Mouse (Mus musculus): ENCODE measurements around the gene Agap2. TPM values are rescaled to one million over a fixed set of nuclear protein-coding genes. Genes with fewer than 3 reads are reported as not detected.

Gene Agap2
- polyA plus RNA-seq, 2 experiments: 0.32 to 5.3 TPM

- no peaks in the 10 kb centered on the region for H3K9me3 ChIP-seq (ENCODE audit: control insufficient read depth, low read length)
- peaks cover 12% of the 10 kb centered on the region for H3K4me1 ChIP-seq (ENCODE audit: control insufficient read depth, insufficient read depth, low read length)
- no peaks in the 10 kb centered on the region for H3K27me3 ChIP-seq (ENCODE audit: control insufficient read depth, insufficient read depth, low read length)
- WGBS: under 1% methylated on average over 20 of the region's 20 CpGs
- DNase-seq (ENCODE audit: low spot score) (no peak), ATAC-seq (ENCODE audit: low FRiP score, low read depth) (0 out of 2 replicates have a peak, but pooled peaks have one; percentile 2)
- peak overlapping the region; percentile 76 for H3K9ac ChIP-seq (ENCODE audit: low read depth, low read length, severe bottlenecking)
- peak overlapping the region; percentile 94 for H3K4me2 ChIP-seq (replicated peaks; ENCODE audit: low read depth, low read length, severe bottlenecking)
- peak overlapping the region; percentile 81 for H3K27ac ChIP-seq (replicated peaks; ENCODE audit: low read depth, low read length)
- H3K36me3 ChIP-seq (ENCODE audit: control insufficient read depth, insufficient read depth, low read length): peaks cover 19% of the 10 kb centered on the region
- peak overlapping the region; percentile 87 for H3K4me3 ChIP-seq (replicated peaks; ENCODE audit: low read length)
- no peak for TF ChIP-seq POLR2A (IDR thresholded peaks at IDR 0.05; ENCODE audit: borderline replicate concordance, extremely low read depth, insufficient read depth, insufficient read length)
These were observed 34.4 kb upstream of the Agap2 start for GRCm38 (mm10) chr10:127040569-127041214.

GRCm38 (mm10) chr10:127041274-127041766 lies 33.8 kb upstream of the Agap2 start, which contains the start of the genes Mettl1 and Eef1akmt3:
Gene Mettl1, plus strand, starts transcription at chr10:127041414.
Gene Eef1akmt3, minus strand, starts transcription at chr10:127041513.
- H3K9ac ChIP-seq (ENCODE audit: low read depth, low read length, severe bottlenecking): peak within 1 kb of the TSS; percentile 76
- ATAC-seq (ENCODE audit: low FRiP score, low read depth): peak; percentile 42
- DNase-seq (ENCODE audit: low spot score): no peak
- WGBS: under 1% methylated on average over 27 of the region's 28 CpGs
- peak within 1 kb of the TSS; percentile 87 for H3K4me3 ChIP-seq (replicated peaks; ENCODE audit: low read length)
- H3K9me3 ChIP-seq (ENCODE audit: control insufficient read depth, low read length): no peaks in the 10 kb centered on the region
- peaks cover 22% of the 10 kb centered on the region for H3K36me3 ChIP-seq (ENCODE audit: control insufficient read depth, insufficient read depth, low read length)
- no peaks in the 10 kb centered on the region for H3K27me3 ChIP-seq (ENCODE audit: control insufficient read depth, insufficient read depth, low read length)
- peaks cover 12% of the 10 kb centered on the region for H3K4me1 ChIP-seq (ENCODE audit: control insufficient read depth, insufficient read depth, low read length)
- no peak for TF ChIP-seq POLR2A (IDR thresholded peaks at IDR 0.05; ENCODE audit: borderline replicate concordance, extremely low read depth, insufficient read depth, insufficient read length)
- peak within 1 kb of the TSS; percentile 94 for H3K4me2 ChIP-seq (replicated peaks; ENCODE audit: low read depth, low read length, severe bottlenecking)
- H3K27ac ChIP-seq (replicated peaks; ENCODE audit: low read depth, low read length): peak within 1 kb of the TSS; percentile 81

- ATAC-seq (ENCODE audit: low FRiP score, low read depth) (peak; percentile 89), DNase-seq (ENCODE audit: low spot score) (peak; percentile 89)
- peak overlapping the region; percentile 87 for H3K4me3 ChIP-seq (replicated peaks; ENCODE audit: low read length)
- TF ChIP-seq POLR2A (IDR thresholded peaks at IDR 0.05; ENCODE audit: borderline replicate concordance, extremely low read depth, insufficient read depth, insufficient read length): peak; percentile 75; the same call in 1 of the 2 replicates
- H3K36me3 ChIP-seq (ENCODE audit: control insufficient read depth, insufficient read depth, low read length): peaks cover 22% of the 10 kb centered on the region
- under 1% methylated on average over 41 of the region's 44 CpGs for WGBS
- H3K27me3 ChIP-seq (ENCODE audit: control insufficient read depth, insufficient read depth, low read length): no peaks in the 10 kb centered on the region
- no peaks in the 10 kb centered on the region for H3K9me3 ChIP-seq (ENCODE audit: control insufficient read depth, low read length)
- peak overlapping the region; percentile 81 for H3K27ac ChIP-seq (replicated peaks; ENCODE audit: low read depth, low read length)
- peaks cover 12% of the 10 kb centered on the region for H3K4me1 ChIP-seq (ENCODE audit: control insufficient read depth, insufficient read depth, low read length)
- H3K4me2 ChIP-seq (replicated peaks; ENCODE audit: low read depth, low read length, severe bottlenecking): peak overlapping the region; percentile 94
- H3K9ac ChIP-seq (ENCODE audit: low read depth, low read length, severe bottlenecking): peak overlapping the region; percentile 76
These were observed 33.2 kb upstream of the Agap2 start for GRCm38 (mm10) chr10:127041774-127042338.

- 15% methylated on average over 5 of the region's 5 CpGs for WGBS
- no peaks in the 10 kb centered on the region for H3K9me3 ChIP-seq (ENCODE audit: control insufficient read depth, low read length)
- H3K9ac ChIP-seq (ENCODE audit: low read depth, low read length, severe bottlenecking): peak overlapping the region; percentile 76
- H3K4me3 ChIP-seq (replicated peaks; ENCODE audit: low read length): peak overlapping the region; percentile 87
- H3K4me1 ChIP-seq (ENCODE audit: control insufficient read depth, insufficient read depth, low read length): peaks cover 12% of the 10 kb centered on the region
- TF ChIP-seq POLR2A (IDR thresholded peaks at IDR 0.05; ENCODE audit: borderline replicate concordance, extremely low read depth, insufficient read depth, insufficient read length): no peak
- ATAC-seq (ENCODE audit: low FRiP score, low read depth) (no peak), DNase-seq (ENCODE audit: low spot score) (no peak)
- peak overlapping the region; percentile 61; the same call in 1 of the 2 replicates for H3K27ac ChIP-seq (replicated peaks; ENCODE audit: low read depth, low read length)
- H3K4me2 ChIP-seq (replicated peaks; ENCODE audit: low read depth, low read length, severe bottlenecking): peak overlapping the region; percentile 94
- H3K36me3 ChIP-seq (ENCODE audit: control insufficient read depth, insufficient read depth, low read length): peaks cover 22% of the 10 kb centered on the region
- H3K27me3 ChIP-seq (ENCODE audit: control insufficient read depth, insufficient read depth, low read length): peaks cover 3% of the 10 kb centered on the region
These were observed 32.5 kb upstream of the Agap2 start for GRCm38 (mm10) chr10:127042468-127043115.

GRCm38 (mm10) chr10:127043187-127043586 lies 31.9 kb upstream of the Agap2 start:
- no peak for ATAC-seq (ENCODE audit: low FRiP score, low read depth)
- Histone ChIP-seq H3K9ac (ENCODE audit: low read depth, low read length, severe bottlenecking) (no peak overlapping the region), H3K4me3 (replicated peaks; ENCODE audit: low read length) (no peak overlapping the region), H3K4me2 (replicated peaks; ENCODE audit: low read depth, low read length, severe bottlenecking) (peak overlapping the region; percentile 94; the same call in 1 of the 2 replicates), H3K27me3 (ENCODE audit: control insufficient read depth, insufficient read depth, low read length) (peaks cover 9% of the 10 kb centered on the region), H3K27ac (replicated peaks; ENCODE audit: low read depth, low read length) (no peak overlapping the region), H3K9me3 (ENCODE audit: control insufficient read depth, low read length) (no peaks in the 10 kb centered on the region), H3K36me3 (ENCODE audit: control insufficient read depth, insufficient read depth, low read length) (peaks cover 22% of the 10 kb centered on the region), H3K4me1 (ENCODE audit: control insufficient read depth, insufficient read depth, low read length) (peaks cover 12% of the 10 kb centered on the region)
- DNase-seq (ENCODE audit: low spot score): no peak
- 92% methylated on average over 6 of the region's 6 CpGs for WGBS
- TF ChIP-seq POLR2A (IDR thresholded peaks at IDR 0.05; ENCODE audit: borderline replicate concordance, extremely low read depth, insufficient read depth, insufficient read length): no peak

All from limb, embryonic 14.5 days (tissue).